Mouse (Mus musculus): ENCODE data around the gene Nodal.

The Nodal gene

DNA sequence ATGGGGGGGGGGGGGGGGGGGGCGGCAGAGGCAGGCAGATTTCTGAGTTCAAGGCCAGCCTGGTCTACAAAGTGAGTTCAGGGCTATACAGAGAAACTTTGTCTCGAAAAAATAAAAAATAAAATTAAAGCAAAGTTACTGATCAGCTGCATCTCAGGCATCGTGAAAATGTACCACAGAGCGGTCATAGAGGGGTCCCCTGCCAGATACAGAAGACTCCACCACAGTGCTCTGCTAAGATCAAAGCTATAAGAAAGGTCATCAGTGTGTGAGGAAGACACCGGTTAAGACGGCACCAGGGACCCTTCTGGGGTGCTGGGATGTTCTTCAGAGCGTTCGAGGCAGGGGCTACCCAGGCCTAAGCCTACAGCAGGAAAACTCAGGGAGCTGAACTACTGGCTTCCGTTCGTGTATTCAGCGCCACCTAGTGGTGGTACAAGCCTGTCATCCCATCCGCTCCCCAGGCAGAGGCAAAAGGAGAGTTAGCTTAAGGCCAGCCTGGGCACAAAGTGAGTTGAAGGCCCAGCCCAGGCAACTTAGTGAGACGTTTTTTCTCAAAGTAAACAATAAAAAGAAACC, 18.5 kb upstream of the Nodal start:
- DNase-seq: peak; percentile 90

- DNase-seq: no peak
These were observed 17.4 kb upstream of the Nodal start for GRCm38 (mm10) chr10:61400407-61400806.

GRCm38 (mm10) chr10:61402480-61402879, 15.3 kb upstream of the Nodal start:
- DNase-seq: peak; percentile 46

DNA sequence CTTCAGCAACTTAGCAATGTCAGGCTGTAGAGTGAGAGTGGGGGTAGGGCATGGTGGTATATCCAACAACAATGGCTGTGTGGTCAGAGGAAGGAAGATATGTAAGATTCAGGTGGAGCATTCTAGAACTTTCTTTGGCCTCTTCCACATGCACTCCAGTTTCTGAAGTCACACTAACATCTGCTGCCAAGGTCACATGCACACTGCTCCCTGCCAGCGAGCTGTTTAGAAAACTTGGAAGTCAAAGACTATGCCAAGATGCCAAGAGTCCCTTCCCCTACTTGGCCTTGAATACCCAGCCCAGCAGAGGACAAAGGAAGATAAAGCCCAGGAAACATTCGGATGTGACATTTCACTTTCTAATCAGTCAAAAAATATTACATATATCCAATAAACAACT, 14.9 kb upstream of the Nodal start:
- DNase-seq: peak; percentile 63

DNA sequence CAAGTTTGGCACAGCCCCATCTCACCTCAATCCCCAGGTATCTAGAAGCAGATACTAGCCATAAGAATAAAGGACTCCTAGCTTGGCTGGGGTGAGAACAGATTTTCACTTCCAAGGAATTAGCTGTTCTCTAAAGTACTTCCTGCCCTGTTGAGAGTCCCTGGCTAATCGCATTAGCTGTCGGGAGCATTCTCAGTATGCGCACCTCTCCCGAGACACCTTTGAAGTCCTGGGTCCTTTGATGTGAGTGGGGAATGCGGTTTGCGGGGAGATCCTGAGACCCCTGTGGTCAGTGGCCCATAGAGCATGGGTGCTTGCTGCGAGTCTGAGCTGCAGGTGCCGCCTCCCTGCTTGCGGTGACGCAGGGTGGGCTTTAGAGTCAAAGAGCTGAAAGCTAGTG, 11.8 kb upstream of the Nodal start:
- no peak for DNase-seq

DNA sequence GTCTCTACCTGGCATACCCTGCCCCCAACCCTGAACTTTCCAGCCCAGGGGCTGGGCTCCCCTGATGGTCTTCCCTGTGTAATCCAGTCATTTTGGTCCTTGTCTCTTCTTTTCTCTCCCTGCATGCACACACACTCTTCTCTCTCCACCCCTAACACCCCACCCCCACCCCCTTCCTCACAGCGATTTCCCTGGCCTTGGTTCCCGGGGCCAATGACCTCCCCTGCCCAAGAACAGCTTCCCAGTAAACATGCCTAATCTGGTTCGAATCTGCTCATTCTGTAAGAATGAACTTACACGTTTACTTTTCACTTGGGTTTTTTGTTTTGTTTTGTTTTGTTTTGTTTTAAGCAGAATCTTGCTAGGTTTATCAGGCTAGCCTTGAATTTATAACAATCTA, 8.0 kb upstream of the Nodal start:
- DNase-seq: no peak

DNA sequence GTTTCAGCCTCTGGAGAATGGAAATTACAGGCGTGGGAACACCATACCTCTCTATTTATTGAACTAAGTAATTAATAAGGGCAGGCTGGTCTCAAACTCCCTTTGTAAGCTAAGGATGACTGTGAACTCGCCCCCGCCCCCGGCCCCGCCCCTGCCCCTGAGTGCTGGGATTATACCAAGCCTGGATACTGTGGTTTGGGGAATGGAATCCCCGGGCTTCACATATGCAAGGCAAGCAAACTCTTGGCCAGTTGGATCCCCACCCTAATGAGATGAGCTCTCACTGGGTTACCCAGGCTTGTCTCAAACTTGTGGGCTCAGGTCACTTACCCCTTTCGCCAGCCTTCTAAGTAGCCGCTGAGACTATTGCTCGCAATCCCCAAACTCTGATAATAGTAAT, 7.6 kb upstream of the Nodal start:
- no peak for DNase-seq

DNA sequence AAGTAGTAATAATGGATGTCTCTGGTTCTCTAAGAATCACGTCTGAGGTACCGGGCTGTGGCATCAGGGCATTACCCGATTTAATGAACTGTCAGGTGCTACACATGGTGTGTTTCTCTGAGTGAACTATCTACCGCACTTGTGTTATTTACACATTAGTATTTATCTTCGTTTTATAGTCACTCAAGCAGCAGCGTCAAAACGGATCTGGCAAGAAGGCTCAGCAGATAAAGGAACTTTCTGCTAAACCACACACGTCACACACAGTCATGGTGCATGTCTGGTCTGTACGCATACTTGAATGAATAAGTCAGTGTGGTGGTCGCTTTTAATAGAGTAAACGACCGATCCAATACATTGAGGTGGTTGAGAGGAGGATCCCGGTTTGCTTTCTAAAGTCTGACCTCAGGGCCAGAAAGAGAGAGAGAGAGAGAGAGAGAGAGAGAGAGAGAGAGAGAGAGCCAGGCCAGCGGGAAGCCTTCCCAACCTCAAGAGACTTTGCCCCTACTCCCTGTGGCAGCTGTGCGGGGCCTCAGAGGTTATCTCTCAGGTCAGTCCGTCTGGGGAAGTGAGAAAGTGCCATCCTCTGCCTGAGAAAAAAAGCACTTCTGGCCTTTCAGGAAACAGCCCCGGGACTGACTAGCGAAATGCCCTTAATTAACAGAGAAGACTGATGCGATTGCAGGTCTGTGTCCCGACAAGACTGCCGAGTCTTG, 4.7 kb upstream of the Nodal start:
- DNase-seq: no peak

GRCm38 (mm10) chr10:61415240-61415639, 2.5 kb upstream of the Nodal start:
- DNase-seq: no peak

DNA sequence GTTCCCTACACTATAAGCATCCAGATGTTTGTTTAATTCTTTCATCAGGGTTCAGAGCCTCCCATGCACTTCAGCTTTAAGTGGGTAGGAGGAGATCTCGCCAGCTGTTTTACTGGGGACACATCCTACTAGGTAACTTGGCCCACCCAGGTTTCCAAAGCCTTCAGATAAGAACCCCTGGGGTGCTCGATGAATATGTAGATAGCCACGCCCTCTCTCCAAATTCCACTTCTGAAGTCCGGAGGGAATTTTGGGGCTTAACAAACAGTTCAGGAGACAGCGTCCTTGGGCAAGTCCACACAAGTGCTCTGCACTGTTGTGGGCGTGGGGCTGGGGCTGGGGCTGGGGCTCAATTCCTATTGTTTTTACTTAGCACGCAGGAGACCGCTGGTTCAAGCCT, 1.9 kb upstream of the Nodal start:
- DNase-seq: no peak

DNA sequence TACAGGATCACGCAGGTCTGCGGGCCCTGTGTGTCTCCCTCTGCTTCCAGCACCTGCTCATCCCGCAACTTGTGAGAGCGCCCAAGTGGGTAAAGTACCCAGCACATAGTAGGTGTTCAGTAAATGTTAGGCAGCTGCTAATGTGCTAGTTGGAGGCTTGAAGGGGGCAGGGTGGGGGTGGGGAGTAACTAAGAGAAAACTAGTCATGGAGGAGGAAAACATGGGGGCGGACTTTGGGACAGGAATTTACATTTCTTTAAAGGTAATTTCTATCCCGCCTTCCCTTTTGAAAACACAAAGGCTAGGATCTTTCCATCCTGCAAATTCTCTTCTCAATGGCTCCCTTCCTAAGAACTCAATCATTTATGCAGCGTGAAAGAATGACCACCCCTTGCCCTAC, 1.2 kb upstream of the Nodal start:
- DNase-seq: no peak

- no peak for DNase-seq
These were observed 726 bp upstream of the Nodal start for GRCm38 (mm10) chr10:61417046-61417445.

GRCm38 (mm10) chr10:61418131-61418900, 544 bp downstream of the Nodal start:
- DNase-seq: peak; percentile 14

GRCm38 (mm10) chr10:61419146-61419545, 1.4 kb downstream of the Nodal start:
- DNase-seq: no peak

- peak; percentile 50 for DNase-seq
These were observed 2.2 kb downstream of the Nodal start for GRCm38 (mm10) chr10:61420011-61420410.

GRCm38 (mm10) chr10:61422861-61423260, 5.1 kb downstream of the Nodal start:
- DNase-seq: peak; percentile 11

DNA sequence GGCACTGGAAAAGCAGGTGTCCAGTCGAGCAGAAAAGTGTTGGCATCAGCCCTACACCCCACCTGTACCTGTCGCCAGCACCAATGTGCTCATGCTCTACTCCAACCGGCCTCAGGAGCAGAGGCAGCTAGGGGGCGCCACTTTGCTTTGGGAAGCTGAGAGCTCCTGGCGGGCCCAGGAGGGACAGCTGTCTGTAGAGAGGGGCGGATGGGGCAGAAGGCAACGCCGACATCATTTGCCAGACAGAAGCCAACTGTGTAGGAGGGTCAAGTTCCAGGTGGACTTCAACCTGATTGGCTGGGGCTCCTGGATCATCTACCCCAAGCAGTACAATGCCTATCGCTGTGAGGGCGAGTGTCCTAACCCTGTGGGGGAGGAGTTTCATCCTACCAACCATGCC, 5.5 kb downstream of the Nodal start:
- DNase-seq: peak; percentile 66

GRCm38 (mm10) chr10:61424500-61424899, 6.7 kb downstream of the Nodal start:
- DNase-seq: no peak

GRCm38 (mm10) chr10:61425047-61425446, 7.3 kb downstream of the Nodal start:
- DNase-seq: no peak

GRCm38 (mm10) chr10:61426251-61426757, 8.5 kb downstream of the Nodal start:
- peak; percentile 65 for DNase-seq

- DNase-seq: no peak
These were observed 10.2 kb downstream of the Nodal start for GRCm38 (mm10) chr10:61427951-61428350.

GRCm38 (mm10) chr10:61428416-61428815, 10.6 kb downstream of the Nodal start:
- DNase-seq: no peak

DNA sequence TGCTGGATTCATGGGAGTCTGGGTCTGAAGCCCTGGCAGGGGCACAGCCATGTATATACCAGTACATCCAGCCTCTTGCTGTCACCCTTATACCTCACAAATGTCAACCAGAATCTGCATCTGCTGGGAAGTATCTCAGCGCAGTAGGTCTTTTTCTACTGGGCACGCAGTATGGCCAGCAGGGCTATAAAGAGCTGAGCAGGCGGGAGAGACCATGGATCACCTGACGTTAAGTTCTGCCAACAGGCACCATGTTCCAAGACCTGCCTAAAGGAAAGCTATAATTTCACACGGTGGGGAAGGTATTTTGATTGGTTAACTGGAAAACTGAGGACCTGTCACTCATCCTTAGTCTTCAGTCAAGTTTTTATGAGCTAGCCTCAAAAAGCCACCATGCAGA, 11.3 kb downstream of the Nodal start:
- DNase-seq: no peak

- DNase-seq: no peak
These were observed 13.6 kb downstream of the Nodal start for GRCm38 (mm10) chr10:61431375-61431774.
